Mouse (Mus musculus): ENCODE data around the gene Taf1d. TPM values are rescaled to one million over a fixed set of nuclear protein-coding genes. Genes with fewer than 3 reads are reported as not detected.
A peak's percentile ranks its signal among the peaks of the same experiment; 100 is the strongest.
"Not testable (repeated sequence)": the region's sequence is repeated elsewhere in the genome, so short reads cannot be mapped to it uniquely, and the experiment has no call there.

The Taf1d gene
- total and polyA plus RNA-seq, 3 experiments = 298 to 860 (median 548) TPM

- not testable (repeated sequence) for H3K4me3 ChIP-seq (ENCODE audit: control insufficient read depth in 1 of 2, insufficient read depth in 1 of 2, low read depth in 2 of 2, low read length in 2 of 2); H3K79me2 ChIP-seq (ENCODE audit: control insufficient read depth, insufficient read depth, low read length, poor library complexity); H3K9ac ChIP-seq (ENCODE audit: control insufficient read depth, low read depth, low read length, poor library complexity, severe bottlenecking); H3K27ac ChIP-seq (ENCODE audit: control insufficient read depth, low read depth, low read length); H3K27me3 ChIP-seq (ENCODE audit: control insufficient read depth in 1 of 2, insufficient read depth in 2 of 2, low read length in 2 of 2); H3K4me1 ChIP-seq (ENCODE audit: control insufficient read depth in 1 of 2, insufficient read depth in 2 of 2, low read length in 2 of 2); H3K9me3 ChIP-seq (replicated peaks; ENCODE audit: insufficient read depth, low read length)
- DNase-seq (ENCODE audit: low read depth, low spot score) = peak; percentile 66
- H3K36me3 ChIP-seq (ENCODE audit: control insufficient read depth in 1 of 2, insufficient read depth in 2 of 2, low read length in 2 of 2) = peaks cover 47 to 57% of the 10 kb centered on the region in 2 experiments
- TF ChIP-seq TAL1 (IDR thresholded peaks at IDR 0.05; ENCODE audit: low read length) = peak; percentile 53
These were observed 10.3 kb downstream of the Taf1d start for GRCm38 (mm10) chr9:15316296-15316695.

- Histone ChIP-seq H3K27me3 (ENCODE audit: control insufficient read depth in 1 of 2, insufficient read depth in 2 of 2, low read length in 2 of 2) (no peaks in the 10 kb centered on the region), H3K36me3 (ENCODE audit: control insufficient read depth in 1 of 2, insufficient read depth in 2 of 2, low read length in 2 of 2) (peaks cover 38 to 56% of the 10 kb centered on the region in 2 experiments)
- TF ChIP-seq POLR2AphosphoS5 (IDR thresholded peaks at IDR 0.05; ENCODE audit: borderline replicate concordance, low read depth, low read length) (peak; percentile 95; the same call in 1 of the 2 replicates), KAT2A (conservative IDR thresholded peaks at IDR 0.05; ENCODE audit: low read depth, low read length) (no peak), MAX (IDR thresholded peaks at IDR 0.05; ENCODE audit: low read length) (no peak), CHD2 (IDR thresholded peaks at IDR 0.05; ENCODE audit: low read length) (no peak)
These were observed 11.5 kb downstream of the Taf1d start for GRCm38 (mm10) chr9:15317223-15318169.

DNA sequence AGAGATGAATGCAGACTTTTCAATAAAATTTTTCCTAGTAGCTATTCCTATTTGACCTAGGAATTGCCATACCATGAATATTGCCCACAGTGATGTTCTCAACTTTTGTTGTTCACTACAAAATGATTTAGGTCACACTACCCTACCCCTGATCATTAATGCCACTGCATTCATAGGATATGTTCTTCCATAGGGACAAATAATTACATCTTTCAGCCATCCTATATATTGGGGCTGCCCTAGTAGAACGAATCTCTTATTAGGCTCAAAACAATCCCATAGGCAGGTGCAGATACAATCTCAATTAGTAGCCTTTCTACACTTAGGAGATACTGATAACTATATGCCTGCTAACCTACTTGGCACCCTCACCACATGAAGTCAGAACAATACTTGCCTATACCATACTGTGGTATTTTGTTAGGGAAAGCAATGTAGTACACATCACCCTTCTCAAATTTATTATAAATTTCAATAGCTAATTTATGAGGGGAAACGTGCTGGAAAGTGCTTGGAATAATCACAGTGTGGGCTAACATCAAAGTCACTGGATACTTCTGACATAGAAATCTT, 12.2 kb downstream of the Taf1d start:
- H3K27me3 ChIP-seq (ENCODE audit: control insufficient read depth in 1 of 2, insufficient read depth in 2 of 2, low read length in 2 of 2) = no peaks in the 10 kb centered on the region
- no peak overlapping the region for H3K4me3 ChIP-seq (ENCODE audit: control insufficient read depth in 1 of 2, insufficient read depth in 1 of 2, low read depth in 2 of 2, low read length in 2 of 2)
- peaks cover 32 to 56% of the 10 kb centered on the region in 2 experiments for H3K36me3 ChIP-seq (ENCODE audit: control insufficient read depth in 1 of 2, insufficient read depth in 2 of 2, low read length in 2 of 2)
- TF ChIP-seq HCFC1 (IDR thresholded peaks at IDR 0.05; ENCODE audit: low read depth, low read length) (no peak), POLR2AphosphoS5 (IDR thresholded peaks at IDR 0.05; ENCODE audit: borderline replicate concordance, low read depth, low read length) (peak; percentile 61; the same call in 1 of the 2 replicates)
- H3K4me1 ChIP-seq (ENCODE audit: control insufficient read depth in 1 of 2, insufficient read depth in 2 of 2, low read length in 2 of 2) = no peaks in the 10 kb centered on the region; a peak in 1 of 4 replicates
- H3K9ac ChIP-seq (ENCODE audit: control insufficient read depth, low read depth, low read length, poor library complexity, severe bottlenecking) = no peak overlapping the region
- H3K79me2 ChIP-seq (ENCODE audit: control insufficient read depth, insufficient read depth, low read length, poor library complexity) = no peaks in the 10 kb centered on the region
- H3K27ac ChIP-seq (ENCODE audit: control insufficient read depth, low read depth, low read length) = no peak overlapping the region
- DNase-seq (ENCODE audit: low read depth, low spot score) = peak; percentile 76
- H3K9me3 ChIP-seq (replicated peaks; ENCODE audit: insufficient read depth, low read length) = no peaks in the 10 kb centered on the region

More at GRCm38 (mm10) chr9:15317223-15318169, 11.5 kb downstream of the Taf1d start:
- Histone ChIP-seq H3K27ac (ENCODE audit: control insufficient read depth, low read depth, low read length) (no peak overlapping the region), H3K9ac (ENCODE audit: control insufficient read depth, low read depth, low read length, poor library complexity, severe bottlenecking) (no peak overlapping the region), H3K4me1 (ENCODE audit: control insufficient read depth in 1 of 2, insufficient read depth in 2 of 2, low read length in 2 of 2) (no peaks in the 10 kb centered on the region; a peak in 1 of 4 replicates), H3K79me2 (ENCODE audit: control insufficient read depth, insufficient read depth, low read length, poor library complexity) (peaks cover 2% of the 10 kb centered on the region; the same call in 1 of the 2 replicates), H3K9me3 (replicated peaks; ENCODE audit: insufficient read depth, low read length) (no peaks in the 10 kb centered on the region), H3K4me3 (ENCODE audit: control insufficient read depth in 1 of 2, insufficient read depth in 1 of 2, low read depth in 2 of 2, low read length in 2 of 2) (no peak overlapping the region)
- DNase-seq (ENCODE audit: low read depth, low spot score) = peak; percentile 77

Data from MEL (cell line).